Mouse (Mus musculus): Measurements from ENCODE around the gene R3hcc1l. TPM values are rescaled to one million over a fixed set of nuclear protein-coding genes. Genes with fewer than 3 reads are reported as not detected.
A peak's percentile ranks its signal among the peaks of the same experiment; 100 is the strongest.

R3hcc1l gene
- polyA plus RNA-seq (2015; fragmentation: Nextera tagmentation; extraction: Ambion mirVana): 18.6 and 19.9 TPM in 2 replicates

DNA sequence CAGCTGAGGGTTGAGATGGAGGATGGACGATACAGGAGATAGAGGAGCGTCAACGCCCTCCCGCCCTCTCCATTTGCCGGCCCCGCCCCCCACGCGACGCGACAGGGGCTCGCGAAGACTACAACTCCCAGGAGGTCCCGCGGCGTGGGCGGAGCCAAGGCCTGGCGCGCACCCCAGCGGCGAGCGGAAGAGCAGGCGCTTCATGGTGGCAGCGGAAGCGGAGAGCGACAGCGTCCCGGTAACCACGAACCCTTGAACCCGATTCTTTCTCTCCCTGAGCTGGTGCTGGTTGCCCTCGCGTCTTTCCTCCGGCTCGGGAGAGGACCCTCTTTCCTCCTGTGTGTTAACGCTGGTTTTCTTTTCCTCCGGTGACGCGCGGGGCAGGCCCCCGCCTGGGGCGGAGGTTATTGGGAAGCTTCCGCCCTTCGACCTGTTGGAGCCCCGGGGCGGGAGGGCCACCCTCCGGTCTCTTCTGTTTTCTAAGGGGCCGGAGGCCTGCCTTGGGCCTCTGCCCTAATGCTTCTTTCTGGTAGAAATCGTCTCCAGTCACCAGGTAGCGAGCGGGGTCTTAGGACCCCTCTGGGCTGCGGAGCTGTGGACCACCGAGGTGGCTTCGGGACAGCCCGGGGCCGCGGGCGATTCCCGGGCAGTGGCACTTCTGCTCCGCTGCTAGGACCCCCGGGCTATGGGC is at the start of gene R3hcc1l:
R3hcc1l (plus strand) TSS at position 140 of the 691 bp plus-strand sequence.
- peak within 1 kb of the TSS; percentile 89 for H3K9ac ChIP-seq (ENCODE audit: low read depth, low read length)
- H3K4me1 ChIP-seq (ENCODE audit: control insufficient read depth, insufficient read depth, low read length): peaks cover 11% of the 10 kb centered on the region
- ATAC-seq: peak; percentile 98
- peak within 1 kb of the TSS; percentile 94 for H3K4me3 ChIP-seq (ENCODE audit: low read length)
- under 1% methylated on average over 59 of the region's 59 CpGs for WGBS
- H3K36me3 ChIP-seq (ENCODE audit: control insufficient read depth, insufficient read depth, low read length): no peaks in the 10 kb centered on the region
- H3K27me3 ChIP-seq (replicated peaks; ENCODE audit: control insufficient read depth, insufficient read depth, low read length): no peaks in the 10 kb centered on the region
- H3K27ac ChIP-seq (ENCODE audit: low read length): peak within 1 kb of the TSS; percentile 84
- H3K4me2 ChIP-seq (ENCODE audit: low read depth, low read length): peak within 1 kb of the TSS; percentile 77
- no peaks in the 10 kb centered on the region for H3K9me3 ChIP-seq (ENCODE audit: control insufficient read depth, low read length)

DNA sequence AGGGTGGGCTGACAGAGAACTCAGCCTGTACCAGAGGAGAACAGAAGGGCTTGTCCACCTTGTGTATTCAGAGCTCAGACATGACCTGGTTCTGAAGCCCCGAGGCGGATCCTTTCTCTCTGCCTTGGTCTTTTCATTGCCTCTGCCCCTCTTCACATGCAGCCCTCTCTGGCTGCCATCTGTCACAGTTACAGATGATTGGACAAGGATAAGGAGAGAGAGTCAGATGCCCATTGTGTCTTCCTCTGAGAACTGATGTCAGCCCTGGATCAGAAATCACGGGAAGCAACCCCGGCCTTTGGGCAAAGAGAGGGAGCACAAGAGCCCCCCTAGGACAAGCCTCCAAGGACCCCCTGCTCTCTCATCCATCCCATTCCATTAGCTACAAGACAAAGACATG is 47.0 kb upstream of the R3hcc1l start:
- Histone ChIP-seq H3K4me3 (ENCODE audit: low read length) (no peak overlapping the region), H3K27ac (ENCODE audit: low read length) (no peak overlapping the region), H3K4me1 (ENCODE audit: control insufficient read depth, insufficient read depth, low read length) (no peaks in the 10 kb centered on the region), H3K27me3 (replicated peaks; ENCODE audit: control insufficient read depth, insufficient read depth, low read length) (no peaks in the 10 kb centered on the region), H3K9me3 (ENCODE audit: control insufficient read depth, low read length) (no peaks in the 10 kb centered on the region), H3K4me2 (ENCODE audit: low read depth, low read length) (no peak overlapping the region), H3K36me3 (ENCODE audit: control insufficient read depth, insufficient read depth, low read length) (no peaks in the 10 kb centered on the region), H3K9ac (ENCODE audit: low read depth, low read length) (no peak overlapping the region)
- no peak for ATAC-seq
- 84% methylated on average over 4 of the region's 4 CpGs for WGBS

DNA sequence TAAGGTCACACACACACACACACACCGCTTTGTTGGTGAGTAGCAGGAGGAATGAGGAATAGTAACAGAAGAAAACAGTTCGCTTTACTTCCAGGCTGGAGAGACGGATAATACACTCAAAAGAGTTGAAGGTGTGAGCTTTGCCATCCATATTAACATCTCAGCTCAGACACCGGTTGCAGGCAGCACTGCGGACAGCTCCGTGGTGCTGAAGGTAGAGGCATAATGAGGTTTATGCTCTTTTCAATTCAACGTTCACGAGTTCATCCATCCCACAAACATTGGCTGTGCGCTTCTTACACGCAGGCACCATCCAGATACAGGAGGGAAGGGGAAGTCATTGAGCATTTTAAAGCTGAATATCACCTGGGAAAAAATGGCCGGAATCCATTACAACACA is 45.7 kb upstream of the R3hcc1l start:
- 29% methylated on average over 11 of the region's 11 CpGs for WGBS

DNA sequence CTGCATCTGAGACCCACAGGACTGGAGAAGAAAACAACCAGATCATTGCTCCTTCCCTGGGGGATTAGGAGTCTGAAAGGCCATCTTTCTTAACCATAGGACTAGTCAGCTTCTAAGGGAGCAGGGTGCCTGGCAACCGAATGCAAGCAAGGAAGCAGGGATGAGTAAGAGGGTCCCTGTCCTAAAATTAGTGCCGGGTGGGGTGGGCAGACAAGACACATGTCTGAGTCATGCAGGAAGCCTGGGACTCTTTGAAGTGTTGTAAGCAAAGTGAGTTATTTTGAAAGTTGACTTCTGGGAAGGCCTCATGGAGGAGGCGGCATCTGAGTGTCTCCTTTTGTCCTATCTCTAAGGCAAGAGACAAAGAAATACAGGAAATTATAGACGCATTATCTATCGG is 40.8 kb upstream of the R3hcc1l start:
- no peak for ATAC-seq
- no peak overlapping the region for H3K27ac ChIP-seq (ENCODE audit: low read length)
- no peak overlapping the region for H3K9ac ChIP-seq (ENCODE audit: low read depth, low read length)
- H3K27me3 ChIP-seq (replicated peaks; ENCODE audit: control insufficient read depth, insufficient read depth, low read length): no peaks in the 10 kb centered on the region
- 83% methylated on average over 5 of the region's 5 CpGs for WGBS
- no peaks in the 10 kb centered on the region for H3K36me3 ChIP-seq (ENCODE audit: control insufficient read depth, insufficient read depth, low read length)
- no peaks in the 10 kb centered on the region for H3K9me3 ChIP-seq (ENCODE audit: control insufficient read depth, low read length)
- no peak overlapping the region for H3K4me3 ChIP-seq (ENCODE audit: low read length)
- H3K4me2 ChIP-seq (ENCODE audit: low read depth, low read length): no peak overlapping the region
- H3K4me1 ChIP-seq (ENCODE audit: control insufficient read depth, insufficient read depth, low read length): no peaks in the 10 kb centered on the region

More for the DNA sequence above, 45.7 kb upstream of the R3hcc1l start:
- Histone ChIP-seq H3K4me3 (ENCODE audit: low read length) (no peak overlapping the region), H3K27ac (ENCODE audit: low read length) (no peak overlapping the region), H3K9me3 (ENCODE audit: control insufficient read depth, low read length) (no peaks in the 10 kb centered on the region), H3K4me1 (ENCODE audit: control insufficient read depth, insufficient read depth, low read length) (no peaks in the 10 kb centered on the region), H3K4me2 (ENCODE audit: low read depth, low read length) (no peak overlapping the region), H3K9ac (ENCODE audit: low read depth, low read length) (no peak overlapping the region), H3K27me3 (replicated peaks; ENCODE audit: control insufficient read depth, insufficient read depth, low read length) (no peaks in the 10 kb centered on the region), H3K36me3 (ENCODE audit: control insufficient read depth, insufficient read depth, low read length) (no peaks in the 10 kb centered on the region)
- ATAC-seq: no peak

DNA sequence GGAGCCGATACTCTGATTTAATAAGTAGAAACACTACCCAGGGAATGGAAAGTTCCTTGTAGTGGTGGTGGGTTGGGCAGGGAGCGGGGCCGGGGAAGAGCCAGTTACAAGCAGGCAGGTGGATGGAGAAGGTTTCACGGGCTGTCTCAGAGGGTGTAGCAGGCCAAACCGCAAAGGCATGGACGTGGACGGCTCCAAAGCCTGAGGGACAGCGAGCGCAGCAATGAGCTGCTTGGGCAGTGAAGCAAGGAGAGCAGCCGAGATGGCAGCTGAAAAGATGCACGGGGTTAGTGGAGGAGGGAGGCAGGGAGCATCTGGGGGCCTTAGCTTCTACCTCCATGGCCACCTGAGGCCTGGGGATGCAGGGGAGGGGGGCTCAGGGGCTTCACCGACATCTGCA is 40.3 kb upstream of the R3hcc1l start:
- no peak overlapping the region for H3K4me3 ChIP-seq (ENCODE audit: low read length)
- no peaks in the 10 kb centered on the region for H3K4me1 ChIP-seq (ENCODE audit: control insufficient read depth, insufficient read depth, low read length)
- no peaks in the 10 kb centered on the region for H3K36me3 ChIP-seq (ENCODE audit: control insufficient read depth, insufficient read depth, low read length)
- H3K9me3 ChIP-seq (ENCODE audit: control insufficient read depth, low read length): no peaks in the 10 kb centered on the region
- no peak overlapping the region for H3K4me2 ChIP-seq (ENCODE audit: low read depth, low read length)
- WGBS: 50% methylated on average over 12 of the region's 12 CpGs
- no peak overlapping the region for H3K27ac ChIP-seq (ENCODE audit: low read length)
- no peak for ATAC-seq
- no peak overlapping the region for H3K9ac ChIP-seq (ENCODE audit: low read depth, low read length)
- no peaks in the 10 kb centered on the region for H3K27me3 ChIP-seq (replicated peaks; ENCODE audit: control insufficient read depth, insufficient read depth, low read length)

DNA sequence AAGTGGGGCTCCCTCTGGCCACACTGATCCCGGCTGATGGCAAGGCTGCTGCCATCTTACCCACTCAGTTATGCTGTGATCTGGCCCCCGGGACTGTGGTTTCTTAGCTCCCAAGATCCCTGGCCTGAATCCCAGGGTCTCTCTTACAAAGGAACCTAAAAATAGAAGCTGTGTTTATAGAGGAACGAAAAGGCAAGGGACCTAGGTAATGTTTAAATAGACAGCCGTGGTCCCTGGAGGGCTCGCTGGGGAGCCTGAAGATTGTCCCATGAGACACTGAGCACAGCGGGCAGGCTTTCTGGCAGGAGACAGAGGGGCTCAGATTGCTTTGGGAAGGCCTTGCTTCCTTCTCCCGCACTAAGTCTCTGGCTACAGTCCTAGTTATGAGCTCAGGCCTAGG is 33.1 kb upstream of the R3hcc1l start:
- Histone ChIP-seq H3K4me3 (ENCODE audit: low read length) (no peak overlapping the region), H3K27me3 (replicated peaks; ENCODE audit: control insufficient read depth, insufficient read depth, low read length) (no peaks in the 10 kb centered on the region), H3K9me3 (ENCODE audit: control insufficient read depth, low read length) (no peaks in the 10 kb centered on the region), H3K27ac (ENCODE audit: low read length) (peak overlapping the region; percentile 3; the same call in 1 of the 2 replicates), H3K4me1 (ENCODE audit: control insufficient read depth, insufficient read depth, low read length) (no peaks in the 10 kb centered on the region), H3K4me2 (ENCODE audit: low read depth, low read length) (no peak overlapping the region), H3K9ac (ENCODE audit: low read depth, low read length) (no peak overlapping the region), H3K36me3 (ENCODE audit: control insufficient read depth, insufficient read depth, low read length) (no peaks in the 10 kb centered on the region)
- 0 out of 2 replicates have a peak, but pooled peaks have one; percentile 16 for ATAC-seq
- 40% methylated on average over 7 of the region's 7 CpGs for WGBS

DNA sequence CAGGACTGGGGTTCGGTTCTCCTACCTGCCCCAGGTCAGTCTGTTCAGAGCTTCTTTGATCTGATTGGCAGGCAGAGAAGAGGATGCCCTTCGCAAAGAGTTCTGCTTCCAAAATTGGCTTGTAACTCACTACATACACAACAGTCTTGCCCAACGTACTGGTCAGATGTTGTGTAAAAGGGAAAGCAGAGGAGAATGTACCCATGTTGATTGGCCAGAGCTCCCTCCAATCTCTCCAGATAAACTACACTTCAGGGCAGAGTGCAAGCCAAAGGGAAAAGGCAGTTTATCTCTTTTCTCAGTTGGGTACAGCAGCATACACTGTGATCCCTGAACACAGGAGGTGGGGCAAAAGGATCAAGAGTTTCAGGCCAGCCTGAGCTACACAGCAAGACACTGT is 31.3 kb upstream of the R3hcc1l start:
- H3K27me3 ChIP-seq (replicated peaks; ENCODE audit: control insufficient read depth, insufficient read depth, low read length): no peaks in the 10 kb centered on the region
- no peak overlapping the region for H3K4me3 ChIP-seq (ENCODE audit: low read length)
- no peak overlapping the region for H3K27ac ChIP-seq (ENCODE audit: low read length)
- H3K4me1 ChIP-seq (ENCODE audit: control insufficient read depth, insufficient read depth, low read length): no peaks in the 10 kb centered on the region
- H3K4me2 ChIP-seq (ENCODE audit: low read depth, low read length): no peak overlapping the region
- no peak for ATAC-seq
- H3K36me3 ChIP-seq (ENCODE audit: control insufficient read depth, insufficient read depth, low read length): no peaks in the 10 kb centered on the region
- 75% methylated on average over 3 of the region's 3 CpGs for WGBS
- H3K9ac ChIP-seq (ENCODE audit: low read depth, low read length): no peak overlapping the region
- no peaks in the 10 kb centered on the region for H3K9me3 ChIP-seq (ENCODE audit: control insufficient read depth, low read length)

DNA sequence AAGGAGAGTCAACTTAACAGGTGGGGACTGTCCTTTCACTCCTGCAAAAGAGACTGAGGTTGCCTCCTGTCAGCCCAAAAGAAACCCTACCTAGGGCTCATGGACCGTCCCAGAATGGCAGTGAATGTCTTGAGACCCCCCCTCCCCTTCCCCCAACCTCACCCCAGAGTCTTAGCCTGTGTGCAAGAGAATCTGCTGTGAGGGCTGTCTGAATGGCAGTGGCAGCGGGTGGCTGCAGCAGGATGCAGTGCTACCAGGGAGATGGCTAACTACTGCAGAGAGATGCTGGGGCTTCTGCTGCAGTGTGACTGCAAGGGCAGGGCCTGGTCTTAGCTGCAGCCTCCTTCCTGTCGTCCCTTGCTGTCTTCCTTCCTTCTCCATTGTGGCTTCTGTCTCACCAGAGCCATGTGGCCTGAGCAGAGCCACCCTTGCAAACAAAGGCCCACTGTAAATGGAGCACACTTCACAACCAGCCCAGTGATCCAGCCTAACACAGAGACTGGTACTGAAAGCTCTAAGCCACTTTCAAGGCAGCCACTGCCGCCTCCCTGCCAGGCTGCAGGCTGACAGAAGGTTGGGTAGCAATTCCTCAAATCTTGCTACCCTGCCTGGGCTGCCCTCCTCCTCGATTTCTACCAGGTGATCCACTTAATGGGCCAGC is 25.2 kb upstream of the R3hcc1l start:
- WGBS: 53% methylated on average over 5 of the region's 5 CpGs
- H3K4me2 ChIP-seq (ENCODE audit: low read depth, low read length): no peak overlapping the region
- no peak overlapping the region for H3K9ac ChIP-seq (ENCODE audit: low read depth, low read length)
- H3K36me3 ChIP-seq (ENCODE audit: control insufficient read depth, insufficient read depth, low read length): no peaks in the 10 kb centered on the region
- no peak for ATAC-seq
- H3K4me1 ChIP-seq (ENCODE audit: control insufficient read depth, insufficient read depth, low read length): no peaks in the 10 kb centered on the region
- no peak overlapping the region for H3K27ac ChIP-seq (ENCODE audit: low read length)
- no peaks in the 10 kb centered on the region for H3K27me3 ChIP-seq (replicated peaks; ENCODE audit: control insufficient read depth, insufficient read depth, low read length)
- no peaks in the 10 kb centered on the region for H3K9me3 ChIP-seq (ENCODE audit: control insufficient read depth, low read length)
- no peak overlapping the region for H3K4me3 ChIP-seq (ENCODE audit: low read length)

DNA sequence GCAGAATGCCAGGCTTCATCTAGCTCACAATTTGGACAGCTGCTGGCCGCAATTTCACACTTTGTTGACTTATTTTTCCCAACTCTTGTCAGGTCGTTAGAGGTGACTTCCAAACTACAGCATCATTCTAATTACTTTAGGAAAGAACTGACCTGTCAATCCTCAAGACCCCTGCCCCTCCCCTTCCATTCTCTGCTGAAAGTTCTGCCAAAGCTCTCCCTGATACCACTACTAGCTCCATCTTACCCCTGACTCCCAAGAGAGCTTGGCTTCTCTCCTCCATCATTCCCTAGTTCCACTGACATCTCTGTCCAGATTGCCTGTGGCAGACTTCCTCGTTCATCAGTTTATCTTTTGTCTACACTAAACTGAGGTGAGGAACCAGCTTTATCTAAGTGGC is 14.4 kb upstream of the R3hcc1l start:
- ATAC-seq: no peak
- 53% methylated on average over 3 of the region's 3 CpGs for WGBS

More for the DNA sequence above, 14.4 kb upstream of the R3hcc1l start:
- no peak overlapping the region for H3K9ac ChIP-seq (ENCODE audit: low read depth, low read length)
- no peak overlapping the region for H3K4me3 ChIP-seq (ENCODE audit: low read length)
- H3K9me3 ChIP-seq (ENCODE audit: control insufficient read depth, low read length): no peaks in the 10 kb centered on the region
- no peaks in the 10 kb centered on the region for H3K36me3 ChIP-seq (ENCODE audit: control insufficient read depth, insufficient read depth, low read length)
- no peaks in the 10 kb centered on the region for H3K27me3 ChIP-seq (replicated peaks; ENCODE audit: control insufficient read depth, insufficient read depth, low read length)
- no peaks in the 10 kb centered on the region for H3K4me1 ChIP-seq (ENCODE audit: control insufficient read depth, insufficient read depth, low read length)
- H3K4me2 ChIP-seq (ENCODE audit: low read depth, low read length): no peak overlapping the region
- no peak overlapping the region for H3K27ac ChIP-seq (ENCODE audit: low read length)

Data from intestine, embryonic 16.5 days (tissue).